Mouse (Mus musculus): ENCODE results near the gene Efnb2. TPM values are rescaled to one million over a fixed set of nuclear protein-coding genes. Genes with fewer than 3 reads are reported as not detected.

Gene Efnb2
- polyA plus RNA-seq (2012; rRNA removed): 77.3 and 103 TPM in 2 replicates

DNA sequence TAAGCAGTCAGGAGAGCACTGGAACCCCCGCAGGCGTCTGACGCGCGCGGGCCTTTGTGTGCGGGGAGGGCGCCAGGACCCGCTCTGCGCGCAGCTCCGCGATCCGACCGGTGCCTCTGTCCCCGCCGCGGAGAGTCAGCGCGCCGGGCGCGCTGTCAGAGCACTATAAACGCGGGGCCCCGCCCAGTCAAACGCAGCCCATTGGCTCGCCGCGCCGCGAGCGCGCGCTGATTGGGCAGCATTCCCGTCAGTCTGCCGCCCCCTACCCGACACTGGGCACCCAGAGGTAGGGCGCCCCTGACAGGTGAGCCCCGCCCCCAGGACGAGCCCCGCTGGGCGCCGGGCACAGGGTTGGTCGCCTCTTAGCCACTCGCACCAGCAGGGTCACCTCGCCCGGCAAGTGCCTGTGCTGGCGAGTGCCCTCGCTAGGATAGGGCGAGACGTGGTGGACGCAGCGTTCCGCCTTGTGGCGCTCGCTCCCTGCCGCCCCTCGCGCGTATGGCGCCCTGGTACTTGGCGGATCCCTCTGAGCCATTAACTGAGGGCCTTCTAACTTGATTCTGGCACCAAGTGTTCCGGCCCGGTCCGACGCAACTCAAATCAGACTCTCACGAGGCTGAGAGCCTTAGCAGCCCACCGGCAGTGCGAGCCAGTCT, at the start of gene Efnb2:
TSS of gene Efnb2 (minus strand) at position 140 of the 656 bp plus-strand sequence.

GRCm38 (mm10) chr8:8690146-8691092, 29.4 kb upstream of the Efnb2 start, which contains the start of gene Arglu1:
Gene Arglu1, minus strand, starts transcription at chr8:8690521.

Other genes starting within 250 kb of the Efnb2 start
- gene Arglu1, start 29.3 kb upstream of the Efnb2 start, polyA plus RNA-seq (2012; rRNA removed): 226 and 231 TPM in 2 replicates

All from central nervous system, embryonic 18 days (tissue).